1 mouse cellular context compared by ENCODE assay signal in genomic region chr4:99640619-99641018, GRCm38 (mm10). TPM values are rescaled to one million over a fixed set of nuclear protein-coding genes. Genes with fewer than 3 reads are reported as not detected.
"Had no signal": no experiment of that assay in that cellular context is flagged by ENCODE, and none has a peak within 500 bp of the region (broad histone marks: within the 10 kb centered on the region; RNA-seq: fewer than 3 reads in every experiment).

No protein-coding gene starts in this region.

RNA-seq across cellular contexts. Expression of gene Foxd3, which starts 15.5 kb away (rescaled TPM):
- total RNA-seq: neutrophil, adult 5-6 weeks had no signal
